ENCODE assay signal across 8 mouse cellular contexts in the genomic region with DNA sequence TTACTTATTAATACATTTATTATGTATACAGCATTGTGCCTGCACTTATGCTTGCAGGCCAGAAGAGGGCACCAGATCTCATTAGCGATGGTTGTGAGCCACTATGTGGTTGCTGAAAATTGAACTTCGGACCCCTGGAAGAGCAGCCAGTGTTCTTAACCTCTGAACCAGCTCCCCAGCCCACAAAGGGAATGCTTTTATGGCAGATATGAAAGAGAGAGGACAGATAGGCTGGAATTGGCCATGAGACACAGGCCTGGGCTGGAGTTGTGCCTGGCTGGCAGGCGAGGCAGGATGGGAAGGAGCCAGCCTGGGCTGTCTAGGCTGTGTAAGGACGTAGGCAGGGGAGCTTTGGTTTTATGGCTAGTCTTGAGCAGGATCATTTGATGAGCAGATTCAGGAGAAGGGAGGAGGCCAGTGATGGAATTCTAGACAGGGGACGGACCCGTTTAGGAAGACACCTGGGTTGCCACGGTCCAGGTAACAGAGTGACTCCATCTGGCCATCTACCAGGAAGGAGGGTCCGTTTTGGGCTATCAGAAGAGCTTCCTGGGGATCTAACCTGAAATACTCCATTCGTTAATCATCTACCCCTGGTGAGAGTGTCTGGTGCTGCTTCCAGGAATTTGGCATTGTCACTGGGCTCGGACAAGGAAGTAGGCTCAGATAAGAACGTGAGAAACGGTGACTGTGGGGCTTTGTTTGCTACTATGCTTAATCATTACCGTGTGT. TPM values are rescaled to one million over a fixed set of nuclear protein-coding genes. Genes with fewer than 3 reads are reported as not detected.
DNase-seq lines count a peak whose midpoint lies in the region; ATAC-seq and TF ChIP-seq lines count a peak whose summit lies in the region.

No protein-coding gene starts in this region.

- no peak for TF ChIP-seq POLR2A in myocyte (IDR thresholded peaks at IDR 0.05; ENCODE audit: insufficient read length, low read depth)

- 15% methylated on average over 13 of the region's 13 CpGs for WGBS in large intestine, adult 2 months

- H3ac ChIP-seq in myocyte (ENCODE audit: control insufficient read depth, insufficient read length), result no peak overlapping the region

- peaks cover 25% of the 10 kb centered on the region for H3K79me2 ChIP-seq in myocyte (ENCODE audit: control insufficient read depth, insufficient read depth)

- peak overlapping the region; percentile 34 for H3K4me3 ChIP-seq in myocyte

- peak; percentile 71 for DNase-seq in 416B (ENCODE audit: low read depth)
- peak; percentile 10 to 37 for DNase-seq in CD8-positive naive resting alpha-beta T cell, adult 2 months (ENCODE audit: low read depth in 2 of 2, low spot score in 2 of 2)
- DNase-seq in embryo, embryonic 10.5 days (ENCODE audit: low spot score), result peak; percentile 55
- peak; percentile 58 to 68 for DNase-seq in heart, postnatal 14 days
- peak; percentile 69 for DNase-seq in large intestine, adult 2 months (ENCODE audit: low read depth, low spot score)
- DNase-seq in ovary, postnatal 14 days (ENCODE audit: low spot score), result no peak

- no peaks in the 10 kb centered on the region for H3K36me3 ChIP-seq in myocyte (ENCODE audit: control insufficient read depth, insufficient read depth)

- no peak for ATAC-seq in frontal cortex, adult (ENCODE audit: low TSS enrichment)

- intact Hi-C loops in heart, postnatal 14 days (cut with DNase I), result loop anchor here (1.0 to 5.0 kb wide), 4 partner anchors 61 to 269 kb away; a partner anchor contains a TSS

- peaks cover 14% of the 10 kb centered on the region for H3K27me3 ChIP-seq in myocyte (ENCODE audit: control insufficient read depth, insufficient read depth, insufficient read length)

- peak overlapping the region; percentile 72 for H3K4me2 ChIP-seq in myocyte (ENCODE audit: low read depth)

TF ChIP-seq in myocyte, 11 proteins besides CTCF, POLR2A, EP300 and RAD21:
- TF ChIP-seq CEBPB (IDR thresholded peaks at IDR 0.05; ENCODE audit: insufficient read depth, poor library complexity, severe bottlenecking), result no peak
- no peak for TF ChIP-seq POLR2AphosphoS2 (IDR thresholded peaks at IDR 0.05; ENCODE audit: insufficient read length, low read depth)
- no peak for TF ChIP-seq TCF3 (IDR thresholded peaks at IDR 0.05; ENCODE audit: insufficient read length, low read depth)
- TF ChIP-seq REST (IDR thresholded peaks at IDR 0.05; ENCODE audit: insufficient read depth, insufficient read length), result no peak
- TF ChIP-seq SRF (IDR thresholded peaks at IDR 0.05; ENCODE audit: control insufficient read depth, insufficient read length, low read depth), result no peak
- no peak for TF ChIP-seq E2F4 (IDR thresholded peaks at IDR 0.05; ENCODE audit: insufficient read depth)
- no peak for TF ChIP-seq MYOD1 (IDR thresholded peaks at IDR 0.05; ENCODE audit: control insufficient read depth in 1 of 3, insufficient read length in 2 of 3, low read depth in 2 of 3)
- TF ChIP-seq USF1 (IDR thresholded peaks at IDR 0.05; ENCODE audit: low read depth), result no peak
- no peak for TF ChIP-seq TCF12 (IDR thresholded peaks at IDR 0.05; ENCODE audit: insufficient read depth, poor library complexity, severe bottlenecking)
- no peak for TF ChIP-seq MYOG (IDR thresholded peaks at IDR 0.05; ENCODE audit: control insufficient read depth in 1 of 3, insufficient read depth in 1 of 3, insufficient read length in 2 of 3, low read depth in 2 of 3)
- TF ChIP-seq MAX (IDR thresholded peaks at IDR 0.05; ENCODE audit: low read depth), result no peak

RNA-seq across cellular contexts. Expression of a gene that starts 1.0 kb away (rescaled TPM):
- total RNA-seq in heart, postnatal 14 days (2021), result 1 to 10 TPM; 7.5 to 8.3 TPM
- 6.1 and 9.4 TPM in 2 replicates for polyA plus RNA-seq in large intestine, adult 2 months (2012; rRNA removed)
- polyA plus RNA-seq in myocyte (2012; fragmentation: generic; extraction: Trizol), result 3.2 TPM

RNA-seq across cellular contexts. Expression of a gene that starts 13.2 kb away (rescaled TPM):
- total RNA-seq in heart, postnatal 14 days (2021), result 1 to 10 TPM; 3.4 to 4.6 TPM
- polyA plus RNA-seq in large intestine, adult 2 months (2012; rRNA removed), result 1.2 and 1.3 TPM in 2 replicates
- polyA plus RNA-seq in myocyte (2012; fragmentation: generic; extraction: Trizol), result 0.11 TPM

RNA-seq across cellular contexts. Expression of a gene that starts 14.0 kb away (rescaled TPM):
- not detected for total RNA-seq in heart, postnatal 14 days (2021)
- 0.19 and 0.36 TPM in 2 replicates for polyA plus RNA-seq in large intestine, adult 2 months (2012; rRNA removed)
- polyA plus RNA-seq in myocyte (2012; fragmentation: generic; extraction: Trizol), result 0.18 TPM

RNA-seq across cellular contexts. Expression of a gene that starts 21.2 kb away (rescaled TPM):
- total RNA-seq in heart, postnatal 14 days (2021), result under 1 TPM in 1 of 2 experiments, not detected in 1; 0.05 TPM
- 0.23 and 0.78 TPM in 2 replicates for polyA plus RNA-seq in large intestine, adult 2 months (2012; rRNA removed)
- 0.01 TPM for polyA plus RNA-seq in myocyte (2012; fragmentation: generic; extraction: Trizol)

RNA-seq across cellular contexts. Expression of a gene that starts 21.3 kb away (rescaled TPM):
- under 1 TPM; 0.15 to 0.22 TPM for total RNA-seq in heart, postnatal 14 days (2021)
- polyA plus RNA-seq in large intestine, adult 2 months (2012; rRNA removed), result 1.1 TPM in 1 of 2 replicates, not detected in the other
- 0.13 TPM for polyA plus RNA-seq in myocyte (2012; fragmentation: generic; extraction: Trizol)
